Mouse (Mus musculus) brain, embryonic 18.5 days (tissue): ENCODE measurements around the gene Abhd14a.
A peak's percentile ranks its signal among the peaks of the same experiment; 100 is the strongest.

Experiments
- DNase-seq: peaks from one replicate; pipeline ENCODE4 v3.0.0-alpha.2; 2012; ENCODE audit warnings: low read depth, low spot score

The Abhd14a gene

GRCm38 (mm10) chr9:106452351-106452750 is 4.9 kb upstream of the Abhd14a start:
- DNase-seq = no peak

GRCm38 (mm10) chr9:106451899-106452298 is 4.4 kb upstream of the Abhd14a start:
- no peak for DNase-seq

- DNase-seq = no peak
Observed at GRCm38 (mm10) chr9:106451298-106451697, 3.8 kb upstream of the Abhd14a start.

- no peak for DNase-seq
Observed at GRCm38 (mm10) chr9:106450661-106451060, 3.2 kb upstream of the Abhd14a start.

- no peak for DNase-seq
Observed at GRCm38 (mm10) chr9:106449947-106450346, 2.5 kb upstream of the Abhd14a start.

GRCm38 (mm10) chr9:106448498-106449031 is 1.1 kb upstream of the Abhd14a start:
- no peak for DNase-seq

GRCm38 (mm10) chr9:106447951-106448350 is 473 bp upstream of the Abhd14a start:
- no peak for DNase-seq

GRCm38 (mm10) chr9:106444836-106445235 is 2.6 kb downstream of the Abhd14a start:
- DNase-seq = no peak

GRCm38 (mm10) chr9:106442680-106443079 is 4.8 kb downstream of the Abhd14a start:
- DNase-seq = no peak

- no peak for DNase-seq
Observed at GRCm38 (mm10) chr9:106436566-106436965, 10.9 kb downstream of the Abhd14a start.

- DNase-seq = no peak
Observed at GRCm38 (mm10) chr9:106433389-106433788, 14.1 kb downstream of the Abhd14a start.

- DNase-seq = no peak
Observed at GRCm38 (mm10) chr9:106430015-106430264, 17.5 kb downstream of the Abhd14a start.

- peak; percentile 94 for DNase-seq
Observed at GRCm38 (mm10) chr9:106429221-106430014, 18.1 kb downstream of the Abhd14a start, which contains the start of gene Rpl29. Gene Rpl29, plus strand, starts transcription at chr9:106429454.

GRCm38 (mm10) chr9:106428719-106429220 is 18.7 kb downstream of the Abhd14a start:
- DNase-seq = no peak

- peak; percentile 74 for DNase-seq
Observed at GRCm38 (mm10) chr9:106421865-106422160, 25.7 kb downstream of the Abhd14a start.

GRCm38 (mm10) chr9:106421033-106421864 is 26.2 kb downstream of the Abhd14a start:
- no peak for DNase-seq

GRCm38 (mm10) chr9:106420608-106421007 is 26.9 kb downstream of the Abhd14a start:
- DNase-seq = no peak

GRCm38 (mm10) chr9:106417841-106418625 is 29.4 kb downstream of the Abhd14a start:
- peak; percentile 76 for DNase-seq

- DNase-seq = no peak
Observed at GRCm38 (mm10) chr9:106416826-106417225, 30.7 kb downstream of the Abhd14a start.

- no peak for DNase-seq
Observed at GRCm38 (mm10) chr9:106413606-106414005, 33.9 kb downstream of the Abhd14a start.

GRCm38 (mm10) chr9:106412210-106412609 is 35.3 kb downstream of the Abhd14a start:
- no peak for DNase-seq

GRCm38 (mm10) chr9:106411729-106412128 is 35.7 kb downstream of the Abhd14a start:
- no peak for DNase-seq
